Mouse (Mus musculus): ENCODE measurements around the gene Ankrd13a. TPM values are rescaled to one million over a fixed set of nuclear protein-coding genes. Genes with fewer than 3 reads are reported as not detected.

The Ankrd13a gene
- polyA plus RNA-seq, 1 experiment: 118 TPM

- Histone ChIP-seq H3K4me3 (ENCODE audit: control insufficient read depth, insufficient read depth, low read length) (no peak overlapping the region), H3K27me3 (ENCODE audit: control insufficient read depth, insufficient read depth, low read length) (no peaks in the 10 kb centered on the region), H3K4me1 (replicated peaks; ENCODE audit: control insufficient read depth, insufficient read depth, low read length) (no peaks in the 10 kb centered on the region), H3K27ac (ENCODE audit: control insufficient read depth, insufficient read depth, low read length) (no peak overlapping the region), H3K36me3 (ENCODE audit: control insufficient read depth, insufficient read depth, low read length) (peaks cover 96% of the 10 kb centered on the region)
- WGBS: 93% methylated on average over 21 of the region's 21 CpGs
- TF ChIP-seq POLR2A (IDR thresholded peaks at IDR 0.05; ENCODE audit: control insufficient read depth, extremely low read depth, insufficient read depth, low read length, poor library complexity): no peak
- TF ChIP-seq CTCF (IDR thresholded peaks at IDR 0.05; ENCODE audit: borderline replicate concordance, control insufficient read depth, extremely low read depth, insufficient read depth, low read length, poor library complexity): no peak
- DNase-seq: no peak
These were observed 37.2 kb upstream of the Ankrd13a start for GRCm38 (mm10) chr5:114737090-114737887.

GRCm38 (mm10) chr5:114738707-114739241 lies 35.7 kb upstream of the Ankrd13a start:
- no peak overlapping the region for H3K27ac ChIP-seq (ENCODE audit: control insufficient read depth, insufficient read depth, low read length)
- no peaks in the 10 kb centered on the region for H3K4me1 ChIP-seq (replicated peaks; ENCODE audit: control insufficient read depth, insufficient read depth, low read length)
- H3K27me3 ChIP-seq (ENCODE audit: control insufficient read depth, insufficient read depth, low read length): no peaks in the 10 kb centered on the region
- H3K36me3 ChIP-seq (ENCODE audit: control insufficient read depth, insufficient read depth, low read length): peaks cover 96% of the 10 kb centered on the region
- no peak overlapping the region for H3K4me3 ChIP-seq (ENCODE audit: control insufficient read depth, insufficient read depth, low read length)
- no peak for DNase-seq
- 95% methylated on average over 12 of the region's 12 CpGs for WGBS
- TF ChIP-seq POLR2A (IDR thresholded peaks at IDR 0.05; ENCODE audit: control insufficient read depth, extremely low read depth, insufficient read depth, low read length, poor library complexity) (no peak), CTCF (IDR thresholded peaks at IDR 0.05; ENCODE audit: borderline replicate concordance, control insufficient read depth, extremely low read depth, insufficient read depth, low read length, poor library complexity) (no peak)

- TF ChIP-seq CTCF (IDR thresholded peaks at IDR 0.05; ENCODE audit: borderline replicate concordance, control insufficient read depth, extremely low read depth, insufficient read depth, low read length, poor library complexity): no peak
- no peak for TF ChIP-seq POLR2A (IDR thresholded peaks at IDR 0.05; ENCODE audit: control insufficient read depth, extremely low read depth, insufficient read depth, low read length, poor library complexity)
These were observed 33.9 kb upstream of the Ankrd13a start for GRCm38 (mm10) chr5:114740595-114740994.

GRCm38 (mm10) chr5:114742572-114742971 lies 31.9 kb upstream of the Ankrd13a start:
- no peaks in the 10 kb centered on the region for H3K4me1 ChIP-seq (replicated peaks; ENCODE audit: control insufficient read depth, insufficient read depth, low read length)

More at GRCm38 (mm10) chr5:114740595-114740994, 33.9 kb upstream of the Ankrd13a start:
- no peak overlapping the region for H3K27ac ChIP-seq (ENCODE audit: control insufficient read depth, insufficient read depth, low read length)
- no peak overlapping the region for H3K4me3 ChIP-seq (ENCODE audit: control insufficient read depth, insufficient read depth, low read length)
- DNase-seq: no peak
- 91% methylated on average over 4 of the region's 4 CpGs for WGBS
- no peaks in the 10 kb centered on the region for H3K27me3 ChIP-seq (ENCODE audit: control insufficient read depth, insufficient read depth, low read length)
- H3K36me3 ChIP-seq (ENCODE audit: control insufficient read depth, insufficient read depth, low read length): peaks cover 99% of the 10 kb centered on the region
- H3K4me1 ChIP-seq (replicated peaks; ENCODE audit: control insufficient read depth, insufficient read depth, low read length): no peaks in the 10 kb centered on the region

GRCm38 (mm10) chr5:114742998-114743696 lies 31.3 kb upstream of the Ankrd13a start:
- Histone ChIP-seq H3K4me3 (ENCODE audit: control insufficient read depth, insufficient read depth, low read length) (no peak overlapping the region), H3K27ac (ENCODE audit: control insufficient read depth, insufficient read depth, low read length) (no peak overlapping the region), H3K27me3 (ENCODE audit: control insufficient read depth, insufficient read depth, low read length) (no peaks in the 10 kb centered on the region), H3K4me1 (replicated peaks; ENCODE audit: control insufficient read depth, insufficient read depth, low read length) (no peaks in the 10 kb centered on the region), H3K36me3 (ENCODE audit: control insufficient read depth, insufficient read depth, low read length) (peaks cover 90% of the 10 kb centered on the region)
- no peak for DNase-seq
- TF ChIP-seq POLR2A (IDR thresholded peaks at IDR 0.05; ENCODE audit: control insufficient read depth, extremely low read depth, insufficient read depth, low read length, poor library complexity): no peak
- TF ChIP-seq CTCF (IDR thresholded peaks at IDR 0.05; ENCODE audit: borderline replicate concordance, control insufficient read depth, extremely low read depth, insufficient read depth, low read length, poor library complexity): no peak
- 97% methylated on average over 13 of the region's 13 CpGs for WGBS

More at GRCm38 (mm10) chr5:114742572-114742971, 31.9 kb upstream of the Ankrd13a start:
- TF ChIP-seq POLR2A (IDR thresholded peaks at IDR 0.05; ENCODE audit: control insufficient read depth, extremely low read depth, insufficient read depth, low read length, poor library complexity) (no peak), CTCF (IDR thresholded peaks at IDR 0.05; ENCODE audit: borderline replicate concordance, control insufficient read depth, extremely low read depth, insufficient read depth, low read length, poor library complexity) (no peak)
- no peak for DNase-seq
- WGBS: 96% methylated on average over 10 of the region's 10 CpGs
- peaks cover 90% of the 10 kb centered on the region for H3K36me3 ChIP-seq (ENCODE audit: control insufficient read depth, insufficient read depth, low read length)
- no peaks in the 10 kb centered on the region for H3K27me3 ChIP-seq (ENCODE audit: control insufficient read depth, insufficient read depth, low read length)
- no peak overlapping the region for H3K4me3 ChIP-seq (ENCODE audit: control insufficient read depth, insufficient read depth, low read length)
- H3K27ac ChIP-seq (ENCODE audit: control insufficient read depth, insufficient read depth, low read length): no peak overlapping the region

- H3K27ac ChIP-seq (ENCODE audit: control insufficient read depth, insufficient read depth, low read length): no peak overlapping the region
- TF ChIP-seq CTCF (IDR thresholded peaks at IDR 0.05; ENCODE audit: borderline replicate concordance, control insufficient read depth, extremely low read depth, insufficient read depth, low read length, poor library complexity) (no peak), POLR2A (IDR thresholded peaks at IDR 0.05; ENCODE audit: control insufficient read depth, extremely low read depth, insufficient read depth, low read length, poor library complexity) (no peak)
- peaks cover 90% of the 10 kb centered on the region for H3K36me3 ChIP-seq (ENCODE audit: control insufficient read depth, insufficient read depth, low read length)
- no peak for DNase-seq
- H3K27me3 ChIP-seq (ENCODE audit: control insufficient read depth, insufficient read depth, low read length): no peaks in the 10 kb centered on the region
- H3K4me1 ChIP-seq (replicated peaks; ENCODE audit: control insufficient read depth, insufficient read depth, low read length): no peaks in the 10 kb centered on the region
- no peak overlapping the region for H3K4me3 ChIP-seq (ENCODE audit: control insufficient read depth, insufficient read depth, low read length)
- WGBS: 96% methylated on average over 8 of the region's 8 CpGs
These were observed 30.8 kb upstream of the Ankrd13a start for GRCm38 (mm10) chr5:114743697-114744090.

Measured in thymus, adult 2 months (tissue).